Mouse (Mus musculus) E14TG2a.4 (cell line): ENCODE results near the gene Slc22a6.

Experiments used
- H3K27me3 ChIP-seq: 2 replicates; pipeline ENCODE4 v1.6.1; 2014; ENCODE audit warnings: low read length, control low read depth; ENCODE audit not compliant: insufficient read depth
- H3K36me3 ChIP-seq: 2 replicates; pipeline ENCODE4 v1.6.1; 2014; ENCODE audit warnings: low read length, control low read depth; ENCODE audit not compliant: insufficient read depth
- H3K4me1 ChIP-seq: replicated peaks from 2 replicates; pipeline ENCODE4 v1.6.1; 2014; ENCODE audit warnings: low read depth, low read length, control low read depth
- H3K4me3 ChIP-seq: replicated peaks from 2 replicates; pipeline ENCODE4 v1.5.1; 2014; ENCODE audit warnings: mild to moderate bottlenecking, low read length
- H3K9me3 ChIP-seq: 2 replicates; pipeline ENCODE4 v1.6.1; 2014; ENCODE audit warnings: low read length, control low read depth
- CTCF ChIP-seq: conservative IDR thresholded peaks from 2 replicates; pipeline ENCODE4 v1.5.1; 2014; ENCODE audit warnings: low read length
- NANOG ChIP-seq: IDR thresholded peaks from 2 replicates; pipeline ENCODE4 v1.6.1; 2014; ENCODE audit warnings: borderline replicate concordance, low read length, mixed read lengths
- POU5F1 ChIP-seq: IDR thresholded peaks from 2 replicates; pipeline ENCODE4 v1.6.1; 2014; ENCODE audit warnings: low read length, borderline replicate concordance

Slc22a6 gene

DNA sequence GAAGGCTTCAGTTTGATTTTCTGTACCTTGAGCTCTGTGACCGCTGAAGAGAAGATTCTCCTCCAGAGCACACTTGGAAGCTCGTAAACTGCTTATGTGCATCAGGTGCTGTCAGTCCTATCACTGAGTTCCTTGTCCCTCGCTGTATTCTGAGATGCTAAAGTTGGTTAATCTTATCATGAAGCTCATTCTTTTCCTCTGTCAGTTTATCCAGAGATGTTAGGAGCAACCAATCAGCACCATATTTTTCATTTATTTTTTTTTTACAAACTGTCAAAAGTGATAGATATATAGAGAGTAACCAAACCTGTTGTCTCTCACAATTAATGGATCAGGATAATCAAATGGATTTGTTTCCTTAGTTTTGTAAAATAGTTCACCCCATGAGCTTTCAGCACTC lies 32.5 kb upstream of the Slc22a6 start:
- Histone ChIP-seq H3K4me3 (no peak overlapping the region), H3K4me1 (no peaks in the 10 kb centered on the region), H3K36me3 (no peaks in the 10 kb centered on the region), H3K9me3 (no peaks in the 10 kb centered on the region), H3K27me3 (no peaks in the 10 kb centered on the region)
- TF ChIP-seq NANOG (no peak), CTCF (no peak), POU5F1 (no peak)

DNA sequence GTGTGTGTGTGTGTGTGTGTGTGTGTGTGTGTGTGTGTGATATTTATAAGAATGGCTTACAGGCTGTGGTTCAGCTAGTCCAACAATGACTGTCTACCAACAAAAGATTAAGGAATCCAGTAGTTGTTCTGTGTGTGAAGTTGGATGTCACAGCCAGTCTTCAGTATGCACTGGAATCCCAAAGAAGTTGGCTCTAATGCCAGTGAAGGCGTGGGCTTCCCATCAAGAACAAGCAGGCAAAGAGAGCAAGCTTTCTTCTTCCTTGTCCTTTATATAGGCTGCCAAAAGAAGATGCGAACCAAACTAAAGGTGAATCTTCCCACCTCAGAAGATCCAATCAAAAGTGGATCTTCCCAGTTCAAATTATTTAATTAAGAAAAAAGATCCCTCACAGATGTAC lies 31.9 kb upstream of the Slc22a6 start:
- no peaks in the 10 kb centered on the region for H3K36me3 ChIP-seq
- no peak overlapping the region for H3K4me3 ChIP-seq
- H3K9me3 ChIP-seq: no peaks in the 10 kb centered on the region
- no peaks in the 10 kb centered on the region for H3K27me3 ChIP-seq
- H3K4me1 ChIP-seq: peaks cover under 1% of the 10 kb centered on the region
- no peak for TF ChIP-seq NANOG
- no peak for TF ChIP-seq CTCF
- no peak for TF ChIP-seq POU5F1

DNA sequence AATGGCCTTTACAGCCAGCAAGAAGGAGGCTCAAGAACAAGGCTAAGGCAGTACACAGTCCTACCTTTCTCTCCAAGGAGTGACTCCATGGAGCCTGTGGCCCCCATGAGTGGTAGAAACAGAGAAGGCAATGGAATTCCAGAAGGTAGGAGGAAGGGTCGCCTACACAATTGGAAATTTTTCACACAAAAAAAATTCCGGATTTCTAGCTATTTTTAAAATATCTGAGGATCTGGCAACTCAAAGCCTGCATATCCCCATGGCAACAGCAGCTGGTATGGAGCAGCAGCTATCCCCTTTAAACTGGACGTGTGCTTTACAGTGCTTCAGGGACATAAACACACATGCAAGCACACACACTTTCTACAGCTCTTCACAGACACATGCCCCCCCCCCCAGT lies 31.5 kb upstream of the Slc22a6 start:
- no peak overlapping the region for H3K4me3 ChIP-seq
- no peaks in the 10 kb centered on the region for H3K36me3 ChIP-seq
- H3K9me3 ChIP-seq: no peaks in the 10 kb centered on the region
- TF ChIP-seq POU5F1 (no peak), CTCF (no peak), NANOG (no peak)
- H3K4me1 ChIP-seq: peaks cover 5% of the 10 kb centered on the region
- H3K27me3 ChIP-seq: no peaks in the 10 kb centered on the region

DNA sequence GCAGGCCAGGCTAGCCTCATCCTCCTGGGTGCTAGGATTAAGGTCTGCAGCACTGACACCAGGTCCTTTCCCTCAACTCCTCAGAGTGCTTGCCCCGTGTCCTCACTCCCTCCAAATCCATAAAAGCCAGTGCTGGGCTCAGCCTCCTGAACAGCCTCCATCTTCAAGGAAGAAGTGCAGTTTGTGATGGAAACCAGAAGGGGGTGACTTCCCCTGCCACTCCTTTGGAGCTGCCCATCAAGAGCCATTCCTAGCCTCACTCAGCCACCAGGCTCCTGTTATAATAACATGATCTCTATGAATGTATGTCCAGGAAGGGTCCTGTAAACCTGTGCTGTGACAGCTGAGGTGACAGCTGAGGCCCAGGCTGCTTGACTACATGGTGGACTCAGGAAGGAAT lies 30.5 kb upstream of the Slc22a6 start:
- Histone ChIP-seq H3K9me3 (no peaks in the 10 kb centered on the region), H3K27me3 (no peaks in the 10 kb centered on the region), H3K4me1 (peaks cover 9% of the 10 kb centered on the region), H3K36me3 (no peaks in the 10 kb centered on the region), H3K4me3 (no peak overlapping the region)
- TF ChIP-seq POU5F1: no peak
- TF ChIP-seq NANOG: no peak

DNA sequence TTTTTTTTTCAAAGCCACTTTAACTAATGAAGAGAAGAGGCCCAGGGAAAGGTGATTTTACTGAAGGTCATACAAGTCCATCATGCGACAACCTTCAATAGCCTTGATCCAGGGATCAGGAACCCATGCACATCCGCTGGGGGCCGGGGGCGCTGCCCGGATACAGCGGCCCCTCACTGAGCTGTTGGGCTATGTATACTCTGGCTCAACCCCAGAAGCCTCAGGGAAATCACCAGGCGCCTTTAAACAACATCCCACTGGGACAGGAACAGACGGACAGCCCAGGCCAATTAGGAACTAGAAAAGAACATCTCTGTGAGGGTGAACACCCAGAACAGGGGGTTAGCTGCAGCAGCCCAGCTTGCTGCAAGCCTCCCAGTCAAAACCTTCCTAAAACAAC lies 26.9 kb upstream of the Slc22a6 start, which contains the start of gene Slc22a8:
Gene Slc22a8, plus strand, starts transcription at position 301 of the 400 bp plus-strand sequence.
- Histone ChIP-seq H3K9me3 (no peaks in the 10 kb centered on the region), H3K27me3 (0 out of 2 replicates have a peak, but pooled peaks cover 2% of the 10 kb centered on the region), H3K36me3 (no peaks in the 10 kb centered on the region), H3K4me3 (no peak within 1 kb of the TSS), H3K4me1 (peaks cover 21% of the 10 kb centered on the region)
- no peak for TF ChIP-seq CTCF
- TF ChIP-seq POU5F1: no peak
- no peak for TF ChIP-seq NANOG

DNA sequence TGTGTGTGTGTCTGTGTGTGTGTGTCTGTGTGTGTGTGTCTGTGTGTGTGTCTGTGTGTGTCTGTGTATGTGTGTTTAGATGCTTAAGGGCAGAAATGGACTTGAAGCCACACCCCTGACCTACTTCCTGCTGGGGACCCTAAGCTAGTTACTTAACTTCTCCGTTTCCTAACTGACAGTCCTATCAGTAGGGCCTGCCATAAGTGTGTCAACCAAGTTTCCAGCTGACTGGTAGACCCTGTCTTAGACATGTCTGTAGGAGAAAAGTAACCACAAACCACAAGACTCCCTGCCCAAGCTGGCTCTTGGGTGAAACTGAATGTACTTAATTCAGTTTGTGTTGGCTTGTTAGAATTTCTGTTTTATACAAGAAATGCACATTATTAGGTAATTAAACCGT lies 25.7 kb upstream of the Slc22a6 start:
- Histone ChIP-seq H3K36me3 (no peaks in the 10 kb centered on the region), H3K9me3 (no peaks in the 10 kb centered on the region), H3K4me3 (no peak overlapping the region), H3K27me3 (peaks cover 4% of the 10 kb centered on the region; the same call in 1 of the 2 replicates), H3K4me1 (peaks cover 21% of the 10 kb centered on the region)
- TF ChIP-seq POU5F1: no peak
- TF ChIP-seq NANOG: no peak
- no peak for TF ChIP-seq CTCF

DNA sequence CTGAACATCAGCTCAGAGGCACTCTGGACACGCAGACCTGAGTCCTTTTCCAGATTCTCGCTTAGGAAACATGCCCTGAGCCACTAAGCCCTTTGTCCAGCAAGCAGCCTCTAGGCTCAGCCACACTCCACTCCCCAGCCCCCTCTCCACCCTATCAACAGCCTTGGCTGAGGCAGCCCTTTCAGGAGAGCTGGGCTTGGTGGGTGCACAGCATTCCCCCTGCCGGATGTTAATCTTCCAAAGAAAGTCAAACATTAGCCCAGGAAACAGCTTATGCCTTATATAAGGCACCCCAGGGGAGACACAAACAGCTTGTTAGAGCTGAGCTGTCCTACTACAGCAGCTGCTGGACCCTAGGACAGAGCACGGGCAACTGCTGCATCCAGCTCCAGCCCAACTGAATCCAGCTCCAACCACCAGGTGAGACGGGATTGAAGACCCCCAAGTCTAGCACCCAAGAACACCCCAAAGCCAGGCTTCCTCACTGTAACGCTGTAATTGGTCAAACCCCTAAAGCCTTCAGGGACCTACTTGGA lies 24.9 kb upstream of the Slc22a6 start:
- H3K36me3 ChIP-seq: no peaks in the 10 kb centered on the region
- peaks cover 7% of the 10 kb centered on the region; the same call in 1 of the 2 replicates for H3K27me3 ChIP-seq
- no peaks in the 10 kb centered on the region for H3K9me3 ChIP-seq
- peaks cover 21% of the 10 kb centered on the region for H3K4me1 ChIP-seq
- TF ChIP-seq NANOG: no peak
- no peak for TF ChIP-seq CTCF
- TF ChIP-seq POU5F1: no peak
- no peak overlapping the region for H3K4me3 ChIP-seq

DNA sequence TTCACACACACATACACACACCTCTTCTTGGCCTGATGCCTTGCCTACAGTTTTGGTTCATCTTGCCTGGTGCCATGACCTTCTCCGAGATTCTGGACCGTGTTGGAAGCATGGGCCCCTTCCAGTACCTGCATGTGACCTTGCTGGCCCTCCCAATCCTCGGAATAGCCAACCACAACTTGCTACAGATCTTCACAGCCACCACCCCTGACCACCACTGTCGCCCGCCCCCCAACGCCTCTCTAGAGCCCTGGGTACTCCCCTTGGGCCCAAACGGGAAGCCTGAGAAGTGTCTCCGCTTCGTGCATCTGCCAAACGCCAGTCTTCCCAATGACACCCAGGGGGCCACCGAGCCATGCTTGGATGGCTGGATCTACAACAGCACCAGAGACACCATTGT lies 24.0 kb upstream of the Slc22a6 start:
- no peak for TF ChIP-seq CTCF
- TF ChIP-seq POU5F1: no peak
- no peak for TF ChIP-seq NANOG
- H3K4me3 ChIP-seq: no peak overlapping the region
- H3K27me3 ChIP-seq: peaks cover 7% of the 10 kb centered on the region; the same call in 1 of the 2 replicates
- no peaks in the 10 kb centered on the region for H3K36me3 ChIP-seq
- H3K4me1 ChIP-seq: peaks cover 21% of the 10 kb centered on the region
- no peaks in the 10 kb centered on the region for H3K9me3 ChIP-seq

DNA sequence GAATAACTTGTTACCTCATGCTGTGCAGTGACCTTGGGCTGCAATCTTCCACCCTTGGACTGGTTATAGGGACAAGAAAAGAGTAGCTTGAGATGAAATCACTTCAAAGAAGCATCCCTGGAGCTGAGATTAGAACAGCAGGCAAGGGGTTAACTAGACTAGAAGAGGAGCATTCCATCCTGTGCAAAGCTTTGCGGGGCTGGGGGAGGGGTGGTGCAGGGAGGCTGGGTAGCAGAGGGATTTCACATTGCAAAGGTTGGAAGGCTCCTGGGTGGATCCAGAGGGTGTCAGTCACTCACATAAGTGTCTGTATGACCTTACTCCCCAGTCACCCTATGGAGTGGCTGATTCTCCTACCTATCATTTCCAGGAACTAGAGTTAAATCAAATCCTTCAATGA lies 23.3 kb upstream of the Slc22a6 start:
- Histone ChIP-seq H3K4me3 (no peak overlapping the region), H3K9me3 (no peaks in the 10 kb centered on the region), H3K36me3 (no peaks in the 10 kb centered on the region), H3K4me1 (peaks cover 21% of the 10 kb centered on the region), H3K27me3 (peaks cover 7% of the 10 kb centered on the region; the same call in 1 of the 2 replicates)
- TF ChIP-seq CTCF: no peak
- no peak for TF ChIP-seq POU5F1
